Mouse (Mus musculus): Measurements from ENCODE around the gene Fbxl22. TPM values are rescaled to one million over a fixed set of nuclear protein-coding genes. Genes with fewer than 3 reads are reported as not detected.

Gene Fbxl22
- total RNA-seq (2023) = 1 to 10 TPM; 1.8 to 2.8 TPM

GRCm38 (mm10) chr9:66514256-66514770, at the start of gene Fbxl22:
Fbxl22 (minus strand) TSS chr9:66514593.

Other genes starting within 250 kb of the Fbxl22 start
- 10 to 100 TPM; 89.9 to 90.3 TPM for gene Herc1, start 164.1 kb downstream of the Fbxl22 start, total RNA-seq (2023)
- gene Usp3, start 78.5 kb upstream of the Fbxl22 start, total RNA-seq (2023) = 100 to 1,000 TPM; 104 to 124 TPM
- gene Car12, start 199.1 kb upstream of the Fbxl22 start, total RNA-seq (2023) = under 1 TPM in 1 of 2 experiments, not detected in 1; 0.13 TPM

Data from monocyte, adult 59 days (primary cell).